Mouse (Mus musculus) R1 (cell line): ENCODE measurements at regions not wholly inside any gene's neighbourhood (a gene's known extent, or its start where the extent isn't known, plus 50 kb on each side); places are given as distances from the start of the nearest gene placed in this dataset.
A peak's percentile ranks its signal among the peaks of the same experiment; 100 is the strongest.

Experiments used
- DNase-seq: peaks from one replicate; pipeline ENCODE4 v3.0.0-alpha.2; 2018; ENCODE audit warnings: low read depth, low spot score

DNA sequence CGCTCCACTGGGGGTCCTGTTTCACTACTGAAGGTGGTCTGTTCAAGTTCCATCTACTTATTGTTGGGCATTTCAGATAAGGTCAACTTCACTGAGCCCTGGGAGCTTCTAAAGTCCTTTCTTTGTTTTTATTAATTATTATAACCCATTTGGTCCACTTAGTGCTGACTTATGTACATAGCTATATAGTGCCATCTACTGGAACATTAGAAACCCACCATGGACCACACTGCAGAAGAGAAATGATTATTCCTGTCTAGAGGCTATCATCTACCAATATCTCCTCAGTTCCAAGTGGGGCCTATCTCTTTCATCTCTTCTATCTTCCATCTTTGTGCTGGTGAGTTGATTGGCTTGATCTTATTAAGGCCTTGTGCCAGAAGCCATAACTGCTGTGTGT lies 294.8 kb downstream of the Gm9008 start:
- DNase-seq, result peak; percentile 4
